13 mouse cellular contexts compared by ENCODE assay signal in genomic region chr9:45768421-45768820, GRCm38 (mm10).
"Had no signal": no experiment of that assay in that cellular context is flagged by ENCODE, and none has a peak within 500 bp of the region (broad histone marks: within the 10 kb centered on the region; RNA-seq: fewer than 3 reads in every experiment).

No protein-coding gene starts in this region.

- H3K4me1 ChIP-seq: limb, embryonic 12.5 days; liver, embryonic 13.5 days; midbrain, embryonic 10.5 days; midbrain, embryonic 15.5 days; neural tube, embryonic 12.5 days had no signal

- DNase-seq: kidney, adult 18-20 months; kidney, postnatal 14 days; layer of hippocampus, adult 9-11 months; layer of hippocampus, postnatal 36 days; liver; liver, embryonic 13.5 days; liver, postnatal 0 days; lung, postnatal 36 days; thymus, postnatal 4 days had no signal

- H3K4me3 ChIP-seq: limb, embryonic 12.5 days; liver, embryonic 13.5 days; midbrain, embryonic 10.5 days; midbrain, embryonic 15.5 days; neural tube, embryonic 12.5 days had no signal

- ATAC-seq: liver, postnatal 0 days; midbrain, embryonic 15.5 days had no signal

- H3K27ac ChIP-seq: limb, embryonic 12.5 days; liver, embryonic 13.5 days; midbrain, embryonic 10.5 days; midbrain, embryonic 15.5 days; neural tube, embryonic 12.5 days had no signal

- H3K4me2 ChIP-seq: limb, embryonic 12.5 days; liver, embryonic 13.5 days; midbrain, embryonic 15.5 days; neural tube, embryonic 12.5 days had no signal

- H3K27me3 ChIP-seq: limb, embryonic 12.5 days; liver, embryonic 13.5 days; midbrain, embryonic 15.5 days; neural tube, embryonic 12.5 days had no signal

- H3K9ac ChIP-seq: limb, embryonic 12.5 days; liver, embryonic 13.5 days; liver, postnatal 0 days; midbrain, embryonic 15.5 days; neural tube, embryonic 12.5 days had no signal

- H3K9me3 ChIP-seq: limb, embryonic 12.5 days; liver, embryonic 13.5 days; midbrain, embryonic 10.5 days; midbrain, embryonic 15.5 days; neural tube, embryonic 12.5 days had no signal
